Mouse (Mus musculus): ENCODE measurements around the gene Lemd2. TPM values are rescaled to one million over a fixed set of nuclear protein-coding genes. Genes with fewer than 3 reads are reported as not detected.
A peak's percentile ranks its signal among the peaks of the same experiment; 100 is the strongest.

Lemd2 gene
- total RNA-seq, 2 experiments from 2014 or later = 64.7 to 67.8 TPM

DNA sequence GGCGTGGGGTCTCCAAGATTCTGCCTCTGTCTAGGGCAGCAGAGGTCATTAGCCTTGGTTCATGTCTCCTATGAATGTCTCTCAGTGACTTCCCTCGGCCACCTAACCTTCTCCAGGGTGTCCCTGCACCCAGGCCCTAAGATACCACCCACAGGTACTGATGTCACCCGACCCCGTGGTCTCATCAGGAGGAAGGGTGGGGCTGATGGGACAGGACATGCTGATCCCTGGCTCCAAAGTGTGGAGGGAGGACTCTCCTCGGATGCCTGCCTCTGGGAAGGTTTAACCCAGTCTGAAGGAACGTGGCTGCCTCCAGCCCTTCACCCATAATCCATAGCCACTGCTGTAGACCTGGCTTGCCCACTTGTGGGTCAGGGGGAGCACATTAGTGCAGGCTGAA lies 37.4 kb downstream of the Lemd2 start:
- intact Hi-C loops (cut with DNase I) = no loop called here
- no peak for DNase-seq

DNA sequence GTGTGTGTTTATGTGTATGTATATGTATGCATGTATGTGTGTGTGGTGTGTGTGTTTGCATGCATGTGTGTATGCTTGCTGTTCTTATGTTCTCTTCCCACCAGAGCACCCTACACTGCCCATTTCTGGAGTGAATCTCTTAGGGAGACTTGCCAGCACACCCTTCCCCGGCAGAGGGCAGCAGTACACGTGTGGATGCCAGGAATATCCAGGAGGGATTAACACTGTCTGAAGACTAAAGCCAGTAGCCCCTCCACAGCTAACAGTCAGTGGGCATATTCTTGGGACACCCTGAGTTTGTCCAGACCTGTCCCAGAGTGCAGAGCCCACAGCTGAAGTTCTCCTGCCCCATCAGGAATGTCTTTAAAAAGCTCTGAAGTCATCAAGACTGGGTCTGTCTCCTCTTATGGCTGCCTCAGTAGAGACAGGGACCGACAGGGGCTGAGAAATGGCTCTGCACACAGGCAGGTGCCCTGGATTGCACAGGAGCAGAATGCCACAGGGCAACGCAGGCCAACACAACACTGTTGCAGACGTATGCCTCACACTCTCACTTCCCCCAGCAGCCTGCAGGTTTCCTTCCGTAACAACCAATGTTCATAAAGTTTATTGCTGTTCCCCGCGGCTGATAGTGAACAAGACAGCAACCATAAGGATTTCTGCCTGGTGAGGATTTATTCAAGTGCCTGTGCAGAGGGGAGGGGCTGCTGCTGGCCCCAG lies 39.1 kb downstream of the Lemd2 start:
- intact Hi-C loops (cut with DNase I) = no loop called here
- peak; percentile 79 for DNase-seq

DNA sequence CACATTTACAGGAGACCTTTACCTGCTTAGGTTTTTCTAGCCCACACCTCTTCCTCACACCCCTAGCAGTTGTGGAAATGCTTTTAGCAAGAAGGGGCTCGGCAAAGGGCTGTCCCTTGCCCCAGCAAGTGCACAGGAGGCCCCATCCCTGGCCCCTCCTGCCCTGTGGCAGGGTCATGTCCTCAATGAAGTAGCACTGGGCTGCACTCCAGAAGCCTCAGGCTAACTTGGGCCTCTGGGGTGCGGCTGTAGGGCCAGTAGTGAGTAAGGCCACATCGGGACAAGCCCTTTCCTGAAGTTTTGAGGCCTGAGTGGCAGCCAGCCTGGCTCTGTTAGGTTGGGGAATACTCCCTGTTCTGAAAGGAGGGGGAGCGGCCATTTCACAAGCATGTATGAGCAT lies 43.4 kb downstream of the Lemd2 start:
- intact Hi-C loops (cut with DNase I) = no loop called here
- DNase-seq = no peak

DNA sequence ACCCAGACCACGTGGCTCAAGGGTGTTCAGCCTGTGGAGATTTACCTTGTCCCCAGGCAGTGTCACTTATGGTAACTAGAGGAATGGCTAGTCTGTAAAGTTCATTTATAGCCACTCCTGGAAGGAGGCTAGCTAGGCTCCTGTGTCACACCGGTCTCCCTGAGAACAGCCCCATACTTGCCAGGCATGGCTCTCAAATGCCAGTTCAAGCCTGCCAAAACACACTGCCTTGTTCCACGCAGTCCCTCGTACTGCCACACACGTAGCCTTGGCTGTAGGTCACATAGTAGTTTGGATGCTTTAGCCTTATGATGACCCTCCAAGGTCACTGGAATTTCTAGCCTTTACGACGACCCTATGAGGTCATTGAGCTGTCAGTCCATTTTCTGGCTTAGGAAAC lies 45.1 kb downstream of the Lemd2 start:
- DNase-seq = no peak
- intact Hi-C loops (cut with DNase I) = no loop called here

DNA sequence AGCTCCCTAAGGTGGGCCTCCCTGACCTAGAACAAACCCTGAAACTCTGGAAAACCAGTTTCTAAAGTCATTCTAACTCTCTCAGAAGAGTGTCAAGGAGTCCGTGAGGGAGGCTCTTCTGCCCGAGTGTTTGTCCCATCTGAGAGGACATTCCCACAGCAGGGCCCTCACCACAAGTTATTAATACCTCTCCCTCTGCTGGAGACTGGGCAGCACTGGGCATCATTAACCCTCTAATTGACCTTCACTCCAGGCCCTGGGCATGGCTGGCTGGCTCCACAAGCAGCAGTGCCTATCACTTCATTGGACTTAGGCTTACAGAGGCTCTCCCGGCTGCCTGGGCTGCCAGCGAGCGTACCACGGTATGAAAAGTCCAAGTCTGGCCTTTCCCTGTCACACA lies 45.8 kb downstream of the Lemd2 start:
- DNase-seq = no peak
- intact Hi-C loops (cut with DNase I) = no loop called here

DNA sequence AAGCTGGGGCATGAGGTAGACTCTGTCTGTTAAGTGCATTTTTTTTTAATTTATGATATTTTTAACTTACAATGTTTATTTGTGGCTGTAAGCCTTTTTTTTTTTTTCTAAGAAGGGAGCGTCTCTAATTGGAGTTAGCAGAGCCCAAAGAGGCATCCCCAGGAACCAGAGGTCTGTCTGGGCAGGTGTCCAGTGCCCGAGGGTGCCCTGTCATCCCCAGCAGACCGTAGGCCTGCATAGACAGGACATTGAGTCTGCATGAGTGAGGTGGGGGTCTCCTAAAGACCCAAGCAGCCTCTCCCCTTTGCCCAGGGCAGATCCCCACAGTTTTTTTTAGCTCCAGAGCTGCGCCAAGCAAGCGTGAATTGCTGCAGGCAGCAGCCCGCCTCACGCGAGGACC lies 48.5 kb downstream of the Lemd2 start:
- DNase-seq = no peak
- intact Hi-C loops (cut with DNase I) = no loop called here

DNA sequence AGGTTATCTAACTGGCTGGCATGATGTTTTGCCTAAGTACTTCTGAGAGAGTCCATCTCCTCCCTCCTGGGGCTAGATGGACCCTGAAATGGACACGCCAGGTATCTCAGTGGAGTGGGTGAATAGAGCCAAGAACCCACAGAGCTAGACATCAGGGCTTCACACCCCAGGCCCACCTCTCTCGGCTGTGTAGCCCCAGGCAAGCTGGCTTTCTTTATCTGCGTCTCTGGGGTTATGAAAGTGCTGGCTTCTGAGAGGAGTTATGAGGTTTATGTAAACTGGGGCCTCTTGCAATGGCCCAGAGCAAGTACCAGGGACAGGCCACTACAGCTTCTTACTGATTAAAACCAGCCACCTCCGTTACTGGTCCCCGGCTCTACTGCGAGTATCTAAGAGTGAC lies 49.4 kb downstream of the Lemd2 start:
- no peak for DNase-seq

DNA sequence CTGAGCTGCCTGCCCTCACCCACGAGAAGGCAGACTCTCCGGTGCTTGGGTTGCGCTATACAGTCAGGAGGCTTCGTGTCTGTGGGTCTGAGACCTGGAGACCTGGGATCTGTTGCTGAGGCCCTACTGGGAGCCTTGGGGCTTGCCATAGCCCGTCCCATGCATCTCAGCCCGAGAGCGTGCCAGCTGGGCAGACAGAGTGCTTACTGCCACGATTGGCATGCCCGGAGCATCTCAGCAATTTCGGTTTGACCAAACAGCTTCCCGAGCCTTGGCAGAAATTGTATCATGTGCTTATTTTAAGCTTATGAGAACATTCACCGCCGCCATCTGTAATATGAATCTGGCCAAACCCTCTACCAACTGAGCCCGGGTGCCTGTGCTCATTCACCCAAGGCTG lies 50.0 kb downstream of the Lemd2 start:
- DNase-seq = peak; percentile 61

More for the DNA sequence above, 49.4 kb downstream of the Lemd2 start:
- intact Hi-C loops (cut with DNase I) = no loop called here

DNA sequence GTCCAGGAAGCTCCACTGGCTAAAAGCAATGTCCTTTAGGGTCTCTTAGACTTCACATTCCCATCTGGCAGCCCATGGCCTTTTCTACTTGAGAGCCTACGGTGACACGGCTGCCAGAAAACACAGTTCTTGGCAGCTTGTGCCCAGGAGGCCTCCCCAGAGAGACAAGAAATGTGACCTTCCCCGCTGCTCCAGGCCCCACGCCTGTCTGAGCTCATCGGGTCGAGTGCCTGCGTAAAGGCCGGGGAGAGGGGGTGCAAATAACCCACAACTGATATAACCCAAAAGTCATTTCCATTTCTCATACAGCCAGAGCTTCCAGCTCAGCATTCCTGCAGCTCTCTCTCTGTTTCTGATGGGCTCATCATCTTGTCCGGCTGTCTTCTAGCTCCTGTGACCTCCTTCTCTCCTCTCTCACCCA lies 50.5 kb downstream of the Lemd2 start:
- peak; percentile 64 for DNase-seq
- intact Hi-C loops (cut with DNase I) = no loop called here

More for the DNA sequence above, 50.0 kb downstream of the Lemd2 start:
- intact Hi-C loops (cut with DNase I) = no loop called here

DNA sequence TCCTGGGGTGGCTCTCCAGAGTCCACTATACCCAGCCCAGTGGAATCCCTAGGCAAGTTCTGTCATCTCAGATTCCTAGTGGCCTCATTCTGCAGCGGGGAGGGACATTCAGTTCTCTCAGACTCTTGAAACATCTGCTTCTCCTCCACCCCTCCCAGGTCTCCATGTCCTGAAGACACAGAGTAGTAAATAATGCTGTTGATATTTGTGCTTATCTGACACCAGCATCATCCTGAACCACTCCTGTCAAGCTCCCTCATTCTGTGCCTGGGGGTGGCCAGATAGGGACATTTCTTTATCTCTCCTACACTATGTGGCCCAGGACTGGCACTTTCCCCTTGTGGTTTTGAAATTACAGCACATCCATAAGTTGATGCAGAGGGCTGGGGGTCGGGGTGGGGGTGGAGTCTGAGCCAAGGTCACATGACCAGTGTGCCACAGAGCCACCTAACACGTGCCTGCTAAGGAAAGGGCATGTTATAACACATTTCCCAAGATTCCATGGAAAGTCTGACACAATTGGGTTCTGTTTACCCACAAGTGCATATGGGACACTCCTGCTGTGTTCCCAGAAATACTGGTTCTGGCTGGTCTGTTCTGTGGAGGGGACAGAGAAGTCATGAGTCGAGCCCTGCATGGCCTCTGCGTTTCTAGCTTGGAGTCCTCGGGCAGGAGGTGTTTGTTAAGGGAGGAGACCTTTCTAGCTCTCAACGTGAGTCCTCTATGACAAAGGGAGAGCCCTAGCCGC lies 51.1 kb downstream of the Lemd2 start:
- intact Hi-C loops (cut with DNase I) = no loop called here
- no peak for DNase-seq

DNA sequence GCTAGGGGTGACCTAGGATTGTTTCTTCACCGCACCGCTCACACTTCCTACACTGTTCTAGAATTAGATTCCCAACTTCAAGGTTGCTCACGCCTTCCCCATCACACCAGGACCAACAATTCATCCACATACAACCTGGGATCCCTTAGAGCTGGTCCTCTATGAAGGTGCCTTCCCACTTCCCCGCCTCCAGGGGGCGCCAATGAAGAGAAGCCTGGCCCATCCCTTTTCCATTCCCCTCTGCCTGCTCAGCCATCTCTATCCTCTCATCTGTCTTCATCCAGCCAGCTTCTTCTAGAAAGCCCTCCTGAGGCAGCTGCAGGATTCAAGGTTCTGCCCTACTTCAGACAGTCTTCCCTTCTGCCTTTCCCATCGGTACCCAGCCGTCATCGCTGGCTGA lies 52.9 kb downstream of the Lemd2 start:
- intact Hi-C loops (cut with DNase I) = no loop called here
- no peak for DNase-seq

DNA sequence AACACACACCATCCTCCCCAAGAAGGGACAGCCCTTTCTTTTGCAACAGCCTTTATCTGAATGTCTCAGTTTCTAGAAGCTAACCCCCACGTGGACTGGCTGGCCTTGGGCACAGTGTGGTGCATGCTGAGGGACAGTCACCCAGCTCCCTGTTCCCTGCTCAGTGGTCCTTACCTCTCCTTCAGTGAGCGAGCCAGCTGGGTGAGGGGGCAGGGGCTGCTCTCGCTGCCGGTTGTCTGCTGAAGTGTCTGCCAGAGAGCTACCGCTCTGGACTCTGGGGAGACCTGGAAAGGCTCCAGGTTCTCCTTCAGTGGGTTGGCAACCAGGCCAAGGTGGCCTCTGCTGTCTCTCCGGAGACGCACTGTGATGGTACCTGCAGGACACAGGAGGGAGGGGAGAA lies 53.4 kb downstream of the Lemd2 start:
- no peak for DNase-seq

DNA sequence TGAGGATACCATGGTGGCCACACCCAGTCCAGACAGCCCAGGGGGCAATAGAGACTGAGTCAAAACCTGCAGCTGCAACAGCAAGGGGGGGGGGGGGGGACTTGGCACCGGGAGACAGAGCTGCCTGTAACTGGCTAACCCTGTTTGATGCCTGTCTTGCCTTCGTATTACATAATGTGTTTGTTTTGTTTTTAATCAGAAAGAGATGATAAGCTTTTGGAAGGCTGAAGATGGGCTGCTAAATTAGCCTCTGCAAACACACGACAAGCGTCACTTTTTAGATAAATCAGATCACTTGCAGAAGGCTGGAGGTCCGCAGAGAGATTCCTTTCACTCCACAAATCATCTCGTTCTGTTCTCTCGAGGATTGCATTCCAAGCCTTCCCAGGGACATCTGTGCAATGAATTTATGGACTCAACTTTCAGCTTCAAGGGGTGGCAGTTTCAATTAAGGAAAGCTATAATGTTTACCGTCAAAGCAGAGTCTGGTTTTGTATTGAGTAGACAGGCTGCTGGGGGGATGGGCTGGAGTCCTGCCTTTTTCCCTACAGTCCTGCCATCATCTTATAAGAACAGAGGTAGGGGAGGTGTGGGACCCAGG lies 57.8 kb downstream of the Lemd2 start:
- no peak for DNase-seq
- intact Hi-C loops (cut with DNase I) = no loop called here

More for the DNA sequence above, 53.4 kb downstream of the Lemd2 start:
- intact Hi-C loops (cut with DNase I) = no loop called here

DNA sequence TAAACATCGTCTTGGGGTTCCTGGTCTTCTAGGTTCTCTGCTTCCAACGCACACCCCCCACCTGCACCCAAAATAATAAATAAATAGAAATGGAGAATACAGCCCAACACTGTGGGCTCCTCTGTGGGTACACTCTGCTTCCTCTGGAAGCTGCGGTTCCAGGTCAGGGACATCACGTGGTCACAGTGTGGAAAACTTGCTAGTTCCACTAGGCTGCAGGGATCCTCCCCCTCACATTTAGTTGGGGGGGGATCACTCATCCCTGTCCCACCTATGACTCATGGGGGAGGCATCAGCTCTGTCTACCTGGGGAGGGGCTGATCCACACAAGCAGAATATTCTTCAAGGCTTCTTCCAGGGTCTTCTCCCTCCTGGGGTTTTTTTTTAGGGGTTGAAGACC lies 60.1 kb downstream of the Lemd2 start:
- no peak for DNase-seq
- intact Hi-C loops (cut with DNase I) = no loop called here

DNA sequence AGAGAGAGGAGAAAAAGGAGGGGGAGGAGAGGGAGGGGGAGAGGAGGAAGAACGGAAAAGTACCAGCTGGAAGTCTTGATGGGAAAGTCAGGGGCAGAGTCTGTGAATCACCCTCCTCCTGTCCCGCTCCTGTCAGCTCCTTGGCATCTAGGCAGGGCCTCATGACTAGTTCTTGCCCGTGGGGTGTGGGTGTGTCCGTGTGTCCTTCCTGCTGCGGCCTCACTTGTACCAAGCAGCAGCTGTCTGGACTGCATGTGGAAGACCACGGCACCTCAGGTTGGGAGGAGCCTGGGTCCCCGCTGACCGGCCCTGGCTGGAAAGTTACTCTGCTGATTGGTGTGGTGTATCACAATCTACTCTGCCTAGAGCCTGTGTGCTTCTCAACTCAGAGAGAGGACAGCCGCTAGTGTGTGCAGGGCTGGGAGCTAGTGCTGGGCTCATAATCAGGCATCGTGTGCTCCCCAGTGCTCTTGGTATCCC lies 62.3 kb downstream of the Lemd2 start:
- no peak for DNase-seq
- intact Hi-C loops (cut with DNase I) = no loop called here

DNA sequence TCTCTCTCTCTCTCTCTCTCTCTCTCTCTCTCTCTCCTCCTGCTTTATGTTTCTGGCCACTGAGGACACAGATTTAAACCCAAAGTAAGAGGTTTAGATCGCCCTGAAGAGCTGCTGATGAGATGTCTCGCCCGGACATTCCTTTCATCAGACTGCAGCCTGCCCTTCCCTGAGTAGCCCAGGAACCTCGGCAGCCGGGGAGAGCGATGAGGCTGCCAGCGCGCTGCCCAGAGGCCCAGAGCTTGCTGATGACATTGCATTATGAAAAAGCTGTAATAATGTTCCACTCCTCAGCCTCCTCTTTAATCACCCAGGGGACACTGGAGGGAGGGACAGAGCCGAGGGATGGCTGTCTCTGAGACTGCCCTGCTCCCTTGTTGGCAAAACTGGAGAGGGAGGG lies 64.0 kb downstream of the Lemd2 start:
- intact Hi-C loops (cut with DNase I) = no loop called here
- DNase-seq = no peak

Other genes starting within 250 kb of the Lemd2 start
- gene Zbtb9, start 231.3 kb downstream of the Lemd2 start, total RNA-seq (2021) = 10 to 100 TPM; 17.0 to 18.1 TPM
- 10 to 100 TPM; 30.0 to 33.9 TPM for gene Bak1, start 175.5 kb downstream of the Lemd2 start, total RNA-seq (2021)
- gene Itpr3, start 147.2 kb downstream of the Lemd2 start, total RNA-seq (2021) = 1 to 10 TPM; 2.2 to 2.8 TPM
- 100 to 1,000 TPM; 170 to 186 TPM for gene Uqcc2, start 70.6 kb downstream of the Lemd2 start, total RNA-seq (2021)
- not detected for gene Ip6k3, start 36.7 kb downstream of the Lemd2 start, total RNA-seq (2021)